Mouse (Mus musculus): Measurements from ENCODE around the gene Mab21l2.

GRCm38 (mm10) chr3:86541074-86541614, 7.3 kb downstream of the Mab21l2 start:
- no peak for TF ChIP-seq POLR2A (IDR thresholded peaks at IDR 0.05; ENCODE audit: insufficient read depth, low read depth, low read length)
- TF ChIP-seq EP300 (IDR thresholded peaks at IDR 0.05; ENCODE audit: insufficient read depth, low read depth, low read length) = no peak

Data from heart, adult 2 months (tissue).